Mouse (Mus musculus) T-helper 17 cell (primary cell): ENCODE measurements around the gene Chp2.

Experiments used
- in situ Hi-C, 2 experiments: fragments of 300-600 bp; cut with MboI, MseI; formaldehyde crosslinking; loops; 1 replicate in 1 of 2; 2 replicates in 1 of 2; pipeline ENCODE4 v1.15.1; 2025; ENCODE audit warnings: high pct_unique_total_duplicates in 2 of 2

Chp2 gene

DNA sequence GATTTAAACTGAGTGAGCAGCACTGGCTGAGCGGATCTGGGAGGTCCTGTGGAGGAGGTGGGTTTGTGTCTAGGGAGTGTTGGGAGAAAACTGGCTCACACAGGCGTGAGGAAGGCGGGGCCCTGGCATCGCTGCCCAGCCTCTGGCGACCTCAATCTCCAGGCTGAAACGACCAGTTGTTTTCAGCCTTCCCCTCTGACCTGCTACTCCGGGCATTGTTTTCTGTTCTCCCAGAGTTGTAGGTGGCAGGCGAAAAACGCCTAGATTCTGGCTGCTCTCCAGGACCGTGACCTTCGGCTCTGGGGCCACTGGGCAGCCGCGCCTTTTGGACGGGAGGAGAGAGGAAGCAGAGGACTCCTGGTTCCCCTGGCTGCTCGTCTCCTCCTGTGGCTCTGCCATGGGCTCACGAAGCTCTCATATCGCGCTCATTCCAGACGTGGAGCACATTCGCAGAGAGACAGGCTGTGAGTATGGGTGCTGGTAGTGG is at the start of gene Chp2:
TSS of gene Chp2 (plus strand) at position 182 of the 487 bp plus-strand sequence.
- in situ Hi-C loops: loop anchor here in 1 of 2 experiments (10.0 kb wide), 1 partner anchor 1685 kb away; no protein-coding TSS in a partner anchor

- in situ Hi-C loops: no loop called here
Measured at GRCm38 (mm10) chr7:122170705-122171104, 48.6 kb upstream of the Chp2 start.

DNA sequence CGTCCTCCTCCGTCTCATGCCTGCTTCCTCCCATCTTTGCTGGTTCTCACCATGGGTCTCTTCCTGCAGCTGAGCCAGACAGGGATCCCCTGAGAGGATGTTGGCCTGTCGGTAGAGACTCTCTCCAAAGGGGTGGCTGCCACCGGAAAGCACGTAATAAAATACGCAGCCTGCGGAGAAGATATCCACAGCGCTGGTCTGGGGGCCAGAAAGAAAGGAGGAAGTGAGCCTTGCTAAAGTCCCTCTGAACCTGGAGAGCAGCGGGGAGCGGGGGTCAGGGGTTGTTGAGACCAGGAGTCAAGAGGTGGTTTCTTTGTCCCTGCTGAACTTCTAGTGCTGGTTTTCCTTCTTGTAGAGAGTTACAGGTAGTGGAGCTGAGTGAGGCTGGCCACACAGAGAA is 47.7 kb upstream of the Chp2 start:
- in situ Hi-C loops: no loop called here

DNA sequence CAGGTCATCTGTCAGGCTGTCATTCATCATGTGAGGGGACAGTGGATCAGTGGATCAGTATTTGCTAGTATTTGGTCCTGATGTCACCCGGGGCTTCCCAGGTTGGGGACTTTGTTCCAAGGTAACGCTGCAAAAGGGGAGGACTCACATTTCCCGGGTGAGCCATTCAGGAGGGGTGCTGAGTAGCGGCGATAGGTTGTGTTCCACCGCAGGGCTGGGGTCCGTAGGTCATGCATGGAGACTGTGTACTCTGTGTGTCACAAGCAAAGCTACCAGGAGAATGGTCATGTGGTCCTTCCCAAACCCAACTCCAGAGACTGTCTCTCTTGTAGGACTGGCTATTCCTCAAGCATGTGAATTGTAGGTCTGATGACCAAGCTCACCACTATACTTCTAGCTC is 38.6 kb upstream of the Chp2 start:
- in situ Hi-C loops: loop anchor here in 1 of 2 experiments (10.0 kb wide), 1 partner anchor 726 kb away; no protein-coding TSS in a partner anchor

DNA sequence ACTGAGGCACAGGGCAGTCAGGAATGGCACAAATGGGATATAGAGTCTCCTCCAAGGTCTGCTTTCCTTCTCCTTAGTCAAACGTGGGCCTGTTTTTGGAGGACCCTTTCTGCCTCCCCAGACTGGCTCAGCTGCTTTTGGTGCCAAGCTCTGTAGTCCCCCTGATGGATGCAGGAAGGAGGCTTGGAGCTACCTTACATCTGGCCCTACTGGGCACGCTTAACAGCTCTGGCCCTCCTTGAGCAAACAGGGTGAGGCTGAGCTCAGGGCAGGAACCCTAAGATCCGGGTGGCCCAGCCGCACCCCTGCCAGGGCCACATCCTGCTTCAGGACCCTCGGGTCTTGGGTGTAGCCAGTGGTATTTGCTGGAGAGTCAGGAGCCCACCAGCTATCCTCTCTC is 34.7 kb upstream of the Chp2 start:
- in situ Hi-C loops: loop anchor here in 1 of 2 experiments (10.0 kb wide), 1 partner anchor 730 kb away; no protein-coding TSS in a partner anchor

- in situ Hi-C loops: loop anchor here in 1 of 2 experiments (10.0 kb wide), 1 partner anchor 731 kb away; no protein-coding TSS in a partner anchor
Measured at GRCm38 (mm10) chr7:122186043-122186442, 33.3 kb upstream of the Chp2 start, which contains the start of gene Ern2. Gene Ern2, minus strand, starts transcription at chr7:122186207.

DNA sequence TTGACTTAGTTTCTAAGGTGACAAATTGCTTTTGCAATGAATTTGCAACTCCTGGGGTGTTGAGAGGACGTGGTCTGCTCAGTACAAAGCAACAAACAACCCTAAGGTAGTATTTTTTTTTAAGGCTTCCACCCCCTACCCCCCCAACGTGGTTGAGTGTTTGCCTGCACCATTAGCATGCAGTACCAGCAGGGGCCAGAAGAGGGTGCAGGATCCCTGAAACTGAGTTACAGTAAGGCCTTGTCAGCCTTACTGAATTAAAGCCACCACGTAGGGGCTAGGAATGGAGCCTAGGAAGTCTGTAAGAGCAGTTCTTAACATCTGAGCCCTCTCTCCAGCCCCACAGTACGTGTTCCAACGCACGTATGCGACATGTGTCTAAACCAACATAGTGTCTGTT is 29.8 kb upstream of the Chp2 start:
- in situ Hi-C loops: loop anchor here in 1 of 2 experiments (10.0 kb wide), 1 partner anchor 735 kb away; no protein-coding TSS in a partner anchor

DNA sequence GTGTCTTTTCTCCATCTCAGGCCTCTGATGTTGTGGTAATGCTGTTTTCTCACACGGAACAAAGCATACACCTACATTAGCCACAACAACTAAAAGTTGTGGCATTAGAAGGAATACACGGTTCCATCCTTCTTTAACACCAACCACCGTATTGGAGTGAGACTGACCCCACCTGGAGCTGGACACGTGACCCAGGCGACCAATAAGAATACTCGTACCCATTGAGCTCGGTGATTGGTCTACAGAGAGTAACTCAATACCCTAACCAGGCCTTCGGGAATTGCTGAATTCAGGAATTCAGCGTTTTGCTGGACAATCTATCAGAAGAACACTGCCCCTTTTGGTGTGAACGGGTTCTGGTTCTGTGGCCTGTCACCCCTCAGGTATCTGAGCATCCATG is 28.2 kb upstream of the Chp2 start:
- in situ Hi-C loops: no loop called here

- in situ Hi-C loops: no loop called here
Measured at GRCm38 (mm10) chr7:122193919-122194318, 25.4 kb upstream of the Chp2 start.

- in situ Hi-C loops: no loop called here
Measured at GRCm38 (mm10) chr7:122196771-122197170, 22.5 kb upstream of the Chp2 start.

DNA sequence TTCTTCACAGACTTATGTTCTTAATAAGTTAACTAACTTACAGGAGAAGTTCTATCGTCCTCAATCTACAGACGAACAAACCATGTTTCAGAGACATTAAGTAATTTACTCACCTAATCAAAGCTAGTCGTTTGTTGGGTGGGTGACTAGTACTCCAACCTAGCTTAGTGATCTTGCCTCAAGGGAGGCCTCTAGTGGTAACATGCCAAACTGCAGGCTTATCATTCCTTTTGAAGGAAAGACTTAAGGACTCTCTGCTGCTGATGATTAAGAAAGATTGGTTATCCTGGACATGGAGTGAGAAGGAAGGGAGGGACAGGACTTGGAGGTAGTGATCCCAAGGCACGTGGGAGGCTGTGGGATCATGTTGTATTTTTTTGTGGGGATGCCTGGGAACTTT is 22.0 kb upstream of the Chp2 start:
- in situ Hi-C loops: no loop called here

- in situ Hi-C loops: no loop called here
Measured at GRCm38 (mm10) chr7:122199296-122199695, 20.0 kb upstream of the Chp2 start.

DNA sequence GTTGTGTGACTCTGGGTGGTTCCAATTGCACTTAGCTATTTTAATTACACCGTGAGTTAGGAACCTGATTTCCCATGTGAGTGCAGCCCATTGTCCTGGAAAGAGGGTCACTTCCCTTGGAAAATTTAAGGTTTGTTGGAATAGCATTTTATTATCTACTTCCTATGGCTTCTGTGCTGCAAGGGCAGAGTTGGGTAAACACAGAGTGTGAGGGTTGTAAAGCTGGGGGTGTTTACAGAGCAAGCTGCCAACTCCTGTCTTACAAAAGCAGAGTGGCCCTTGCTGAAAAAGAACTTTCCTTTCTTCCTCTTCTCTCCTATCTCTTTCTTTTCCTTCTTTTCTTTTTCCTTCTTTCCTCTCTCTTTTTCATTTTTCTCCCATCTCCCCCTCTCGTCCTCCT is 15.4 kb upstream of the Chp2 start:
- in situ Hi-C loops: no loop called here

DNA sequence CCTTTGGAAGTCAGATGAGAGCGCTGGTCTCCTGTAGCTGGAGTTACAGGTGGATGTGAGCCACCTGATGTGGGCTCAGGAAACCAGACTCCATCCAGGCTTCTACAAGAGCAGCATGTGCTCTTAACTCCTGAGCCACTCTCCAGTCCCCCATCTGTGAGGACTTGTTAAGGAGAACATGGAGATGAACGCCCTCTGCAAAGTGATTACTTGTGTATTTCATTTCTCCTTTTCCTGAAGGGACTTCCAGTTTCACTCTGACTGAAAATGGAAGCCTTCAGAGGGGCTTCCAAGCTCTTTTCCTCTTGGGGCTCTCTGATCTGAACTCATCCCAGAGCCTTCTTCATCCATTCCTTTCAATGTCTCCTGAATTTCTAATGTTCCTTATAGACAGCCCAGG is 13.2 kb upstream of the Chp2 start:
- in situ Hi-C loops: no loop called here

DNA sequence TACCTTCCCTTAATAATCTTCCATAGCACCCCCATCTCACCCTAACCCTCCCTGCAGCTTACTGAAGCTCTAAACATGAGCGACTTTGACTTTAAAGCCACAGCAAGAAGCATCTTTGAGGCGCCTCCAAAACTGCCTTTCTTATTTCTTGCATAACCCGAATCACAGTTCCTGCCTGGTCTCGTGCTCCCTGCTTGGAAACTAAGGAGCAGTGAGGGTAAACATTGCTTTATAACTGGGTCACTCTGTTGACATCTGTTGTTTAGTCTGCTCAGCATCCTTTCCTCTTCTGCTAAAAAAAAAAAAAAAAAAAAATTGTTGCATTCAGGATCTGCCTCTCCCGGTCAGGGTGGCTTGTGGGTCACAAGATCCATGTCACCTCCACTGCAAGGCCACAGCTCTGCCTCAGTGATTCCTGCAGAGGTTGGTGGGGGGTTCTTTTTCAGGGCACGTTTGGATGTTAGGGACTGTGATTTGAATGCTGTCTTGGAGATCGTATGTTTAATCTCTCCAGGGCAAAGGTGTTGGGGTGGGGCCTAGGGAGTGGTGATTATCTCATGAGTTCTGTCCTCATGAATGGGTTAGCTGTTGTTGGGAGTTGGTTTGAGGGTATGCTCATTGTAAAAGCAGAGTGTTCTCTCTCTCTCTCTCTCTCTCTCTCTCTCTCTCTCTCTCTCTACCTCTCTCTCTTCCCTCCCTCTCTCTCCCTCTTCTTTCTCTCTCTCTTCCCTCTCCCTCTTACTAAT is 10.8 kb upstream of the Chp2 start:
- in situ Hi-C loops: no loop called here

- in situ Hi-C loops: loop anchor here in 1 of 2 experiments (25.0 kb wide), 1 partner anchor 436 kb away; the partner anchor contains the start of gene Cacng3
Measured at GRCm38 (mm10) chr7:122226020-122226742, 6.9 kb downstream of the Chp2 start.

DNA sequence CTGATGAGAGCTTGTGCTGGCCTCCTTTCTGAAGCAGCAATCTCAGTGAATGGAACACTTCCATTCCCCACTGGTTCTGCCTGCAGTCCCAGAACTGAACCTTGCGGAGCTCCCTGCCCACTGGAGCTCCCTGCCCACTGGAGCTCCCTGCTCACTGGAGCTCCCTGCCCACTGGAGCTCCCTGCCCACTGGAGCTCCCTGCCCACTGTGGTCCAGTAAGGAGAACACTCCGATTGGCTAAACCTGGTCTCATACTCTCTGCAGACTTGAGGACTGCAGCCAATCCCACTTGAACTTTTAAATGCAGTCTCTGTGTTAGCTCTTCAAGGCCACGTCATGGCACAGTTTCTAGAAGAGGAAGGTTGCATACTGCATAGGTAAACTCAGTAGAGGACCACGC is 7.4 kb downstream of the Chp2 start:
- in situ Hi-C loops: loop anchor here in 1 of 2 experiments (25.0 kb wide), 1 partner anchor 436 kb away; the partner anchor contains the start of gene Cacng3

GRCm38 (mm10) chr7:122229306-122229705 is 10.0 kb downstream of the Chp2 start:
- in situ Hi-C loops: loop anchor here in 1 of 2 experiments (25.0 kb wide), 1 partner anchor 433 kb away; the partner anchor contains the start of gene Cacng3

- in situ Hi-C loops: loop anchor here (10.0 to 25.0 kb wide), 2 partner anchors 432 to 575 kb away; partner anchors contain the start of gene Cacng3 (in 1 of the 2)
Measured at GRCm38 (mm10) chr7:122229916-122230315, 10.6 kb downstream of the Chp2 start.

DNA sequence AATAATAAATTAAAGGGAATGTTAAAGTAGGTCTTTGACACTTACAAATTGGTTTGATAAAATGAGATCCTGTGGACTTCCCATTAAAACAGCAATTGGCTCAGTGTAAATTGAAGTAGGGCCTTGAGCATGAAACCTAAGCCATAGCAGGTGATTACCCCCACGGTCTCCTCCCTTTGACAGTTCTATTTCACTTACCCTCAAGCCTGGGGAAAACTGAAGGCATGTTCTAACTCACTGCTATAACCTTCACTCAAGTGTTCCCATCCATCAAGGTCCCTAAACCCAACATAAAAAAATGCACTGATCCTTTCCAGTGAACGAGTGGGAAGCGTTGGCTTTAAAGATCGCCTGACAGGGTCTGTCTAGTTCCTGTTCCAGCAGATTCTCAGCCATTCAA is 11.6 kb downstream of the Chp2 start:
- in situ Hi-C loops: loop anchor here (10.0 to 25.0 kb wide), 2 partner anchors 431 to 574 kb away; partner anchors contain the start of gene Cacng3 (in 1 of the 2)

- in situ Hi-C loops: loop anchor here (5.0 to 25.0 kb wide), 3 partner anchors 423 to 668 kb away; partner anchors contain the start of gene Cacng3 (in 1 of the 2)
Measured at GRCm38 (mm10) chr7:122238939-122239338, 19.6 kb downstream of the Chp2 start.
